Comparison of ENCODE assay signal across 10 mouse cellular contexts in genomic region chr16:46926060-46926459, GRCm38 (mm10).
DNase-seq lines count a peak whose midpoint lies in the region; ATAC-seq and TF ChIP-seq lines count a peak whose summit lies in the region.
"Had no signal": no experiment of that assay in that cellular context is flagged by ENCODE, and none has a peak within 500 bp of the region (broad histone marks: within the 10 kb centered on the region; RNA-seq: fewer than 3 reads in every experiment).

No protein-coding gene starts in this region.

- ATAC-seq in hindbrain, embryonic 12.5 days (ENCODE audit: low FRiP score), result 0 out of 2 replicates have a peak, but pooled peaks have one; percentile 35
- ATAC-seq in hindbrain, postnatal 0 days, result no peak
- no peak for ATAC-seq in activated CD4-positive, CD25-positive, alpha-beta regulatory T cell, adult 4 months

- no peaks in the 10 kb centered on the region for H3K27me3 ChIP-seq in hindbrain, embryonic 12.5 days
- no peaks in the 10 kb centered on the region for H3K27me3 ChIP-seq in hindbrain, postnatal 0 days (ENCODE audit: insufficient read depth, low read length)
- H3K27me3 ChIP-seq: heart, embryonic 13.5 days had no signal

- H3K4me1 ChIP-seq in hindbrain, embryonic 12.5 days, result no peaks in the 10 kb centered on the region
- H3K4me1 ChIP-seq in hindbrain, postnatal 0 days (ENCODE audit: insufficient read depth, low read length), result no peaks in the 10 kb centered on the region
- H3K4me1 ChIP-seq: heart, embryonic 13.5 days had no signal

- H3K36me3 ChIP-seq in hindbrain, embryonic 12.5 days, result no peaks in the 10 kb centered on the region
- no peaks in the 10 kb centered on the region for H3K36me3 ChIP-seq in hindbrain, postnatal 0 days (ENCODE audit: insufficient read depth, low read length)
- H3K36me3 ChIP-seq: heart, embryonic 13.5 days had no signal

- H3K4me3 ChIP-seq in hindbrain, embryonic 12.5 days, result no peak overlapping the region
- H3K4me3 ChIP-seq in hindbrain, postnatal 0 days (ENCODE audit: low read length), result no peak overlapping the region
- H3K4me3 ChIP-seq: heart, embryonic 13.5 days had no signal

- no peak overlapping the region for H3K4me2 ChIP-seq in hindbrain, embryonic 12.5 days (replicated peaks)
- H3K4me2 ChIP-seq in hindbrain, postnatal 0 days (ENCODE audit: low read depth, low read length), result no peak overlapping the region
- H3K4me2 ChIP-seq: heart, embryonic 13.5 days had no signal

- DNase-seq in adrenal gland, adult 2 months, result peak; percentile 5
- DNase-seq in adrenal gland, adult 18-20 months (ENCODE audit: low spot score in 2 of 2), result no peak
- no peak for DNase-seq in hindbrain, postnatal 0 days (ENCODE audit: low spot score)
- DNase-seq in ES-CJ7 (ENCODE audit: low read depth, low spot score), result peak; percentile 16
- DNase-seq in kidney, postnatal 4 days, result peak; percentile 58 to 61
- no peak for DNase-seq in right cerebral cortex, postnatal 4 days
- DNase-seq: cerebellum, adult 11-12 months had no signal

- H3K27ac ChIP-seq in hindbrain, embryonic 12.5 days, result no peak overlapping the region
- H3K27ac ChIP-seq in hindbrain, postnatal 0 days, result no peak overlapping the region
- H3K27ac ChIP-seq: heart, embryonic 13.5 days had no signal

- WGBS in hindbrain, embryonic 12.5 days, result 74% methylated on average over 3 of the region's 3 CpGs
- 67% methylated on average over 3 of the region's 3 CpGs for WGBS in hindbrain, postnatal 0 days

- TF ChIP-seq CTCF in hindbrain, postnatal 0 days (IDR thresholded peaks at IDR 0.05; ENCODE audit: low read depth), result no peak

- no peaks in the 10 kb centered on the region for H3K9me3 ChIP-seq in hindbrain, embryonic 12.5 days (replicated peaks)
- no peaks in the 10 kb centered on the region for H3K9me3 ChIP-seq in hindbrain, postnatal 0 days (ENCODE audit: low read length)

- H3K9ac ChIP-seq in hindbrain, embryonic 12.5 days, result no peak overlapping the region
- H3K9ac ChIP-seq in hindbrain, postnatal 0 days (replicated peaks; ENCODE audit: low read length), result no peak overlapping the region
- H3K9ac ChIP-seq: heart, embryonic 13.5 days had no signal

Comparison
In these comparisons a context has a peak if more than half of its experiments do, and no peak if none do; other contexts are left out.
1. DNase-seq: peak in adrenal gland, adult 2 months (single experiment), ES-CJ7 (single experiment) and kidney, postnatal 4 days (2 of 2); none in adrenal gland, adult 18-20 months (0 of 2), hindbrain, postnatal 0 days (single experiment) and right cerebral cortex, postnatal 4 days (single experiment).